Mouse (Mus musculus) E14TG2a.4 (cell line): ENCODE results near the gene Exoc6.

ENCODE experiments used
- CTCF ChIP-seq: conservative IDR thresholded peaks from 2 replicates; pipeline ENCODE4 v1.5.1; 2014; ENCODE audit warnings: low read length
- NANOG ChIP-seq: IDR thresholded peaks from 2 replicates; pipeline ENCODE4 v1.6.1; 2014; ENCODE audit warnings: borderline replicate concordance, low read length, mixed read lengths
- POU5F1 ChIP-seq: IDR thresholded peaks from 2 replicates; pipeline ENCODE4 v1.6.1; 2014; ENCODE audit warnings: low read length, borderline replicate concordance

DNA sequence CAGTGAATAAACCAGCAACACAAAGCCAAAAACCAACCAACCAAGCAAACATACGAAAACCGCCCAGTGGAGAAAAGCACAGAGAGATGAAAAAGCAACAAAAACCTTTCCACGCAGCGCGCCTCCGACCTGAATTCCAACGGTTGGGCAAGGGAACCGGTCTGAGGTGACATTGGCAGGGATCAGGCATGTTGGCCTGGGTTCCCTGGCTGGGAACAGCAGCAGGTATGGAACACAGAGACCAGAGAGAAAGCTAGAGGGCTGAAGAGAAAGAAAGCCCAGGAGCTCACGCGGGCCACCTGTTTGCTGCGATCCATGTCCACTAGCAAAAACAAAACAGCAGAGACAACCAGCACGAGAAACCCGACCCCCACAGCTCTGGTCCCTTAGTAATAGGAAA is 144.9 kb downstream of the Exoc6 start:
- TF ChIP-seq CTCF: no peak
- TF ChIP-seq NANOG: no peak
- no peak for TF ChIP-seq POU5F1
